Mouse (Mus musculus) testis, postnatal 10 days (tissue): ENCODE measurements around the gene Ect2.

ENCODE experiments used
- DNase-seq: peaks from one replicate; pipeline ENCODE4 v3.0.0; 2021; ENCODE audit warnings: low spot score

Ect2 gene

GRCm38 (mm10) chr3:27067206-27067605 lies 86.5 kb downstream of the Ect2 start:
- no peak for DNase-seq

GRCm38 (mm10) chr3:27064886-27065285 lies 88.8 kb downstream of the Ect2 start:
- DNase-seq: no peak

GRCm38 (mm10) chr3:27063399-27064260 lies 90.0 kb downstream of the Ect2 start:
- DNase-seq: no peak

GRCm38 (mm10) chr3:27060441-27060840 lies 93.2 kb downstream of the Ect2 start:
- DNase-seq: no peak

GRCm38 (mm10) chr3:27059529-27060322 lies 94.0 kb downstream of the Ect2 start:
- no peak for DNase-seq

- DNase-seq: no peak
Observed at GRCm38 (mm10) chr3:27055471-27055870, 98.2 kb downstream of the Ect2 start.

GRCm38 (mm10) chr3:27054766-27055165 lies 98.9 kb downstream of the Ect2 start:
- no peak for DNase-seq
